Mouse (Mus musculus): ENCODE results near the gene Nrip2.

DNA sequence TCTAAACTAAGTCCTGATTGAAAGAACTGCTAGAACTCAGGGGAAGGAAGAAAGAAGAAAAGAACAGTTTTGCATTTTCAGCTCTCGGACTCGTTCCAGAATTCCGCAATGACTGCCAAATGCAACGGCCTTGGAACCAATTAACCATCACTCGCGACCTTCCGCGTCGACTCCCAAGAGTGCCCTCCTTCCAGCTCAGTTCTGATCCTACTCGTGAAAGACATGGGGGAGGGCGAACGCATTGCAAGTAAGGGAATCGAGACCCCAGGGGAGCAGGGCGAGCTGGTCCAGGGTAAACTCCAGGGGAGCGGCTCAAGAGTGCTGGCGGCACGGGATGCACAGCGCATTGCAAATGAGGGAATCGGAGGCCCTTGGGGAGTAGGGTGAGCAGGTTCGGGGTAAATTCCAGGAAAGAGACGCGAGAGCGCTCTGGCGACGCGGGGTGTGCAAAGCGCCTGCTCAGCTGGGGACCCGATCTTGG is 43.9 kb upstream of the Nrip2 start:
- TF ChIP-seq POLR2A (IDR thresholded peaks at IDR 0.05; ENCODE audit: borderline replicate concordance, low read depth, low read length), result no peak
- no peak for TF ChIP-seq CTCF (IDR thresholded peaks at IDR 0.05; ENCODE audit: low read depth, low read length)

Measured in bone marrow macrophage, adult 2 months (primary cell).